Mouse (Mus musculus): ENCODE data around the gene Glipr1.
"Not testable (repeated sequence)": the region's sequence is repeated elsewhere in the genome, so short reads cannot be mapped to it uniquely, and the experiment has no call there.

The Glipr1 gene

GRCm38 (mm10) chr10:112002544-112003215 is at the start of gene Glipr1:
Gene Glipr1, minus strand, starts transcription at chr10:112002631.
- no peak for DNase-seq

GRCm38 (mm10) chr10:112051956-112052355 is 49.5 kb upstream of the Glipr1 start:
- not testable (repeated sequence) for DNase-seq

DNA sequence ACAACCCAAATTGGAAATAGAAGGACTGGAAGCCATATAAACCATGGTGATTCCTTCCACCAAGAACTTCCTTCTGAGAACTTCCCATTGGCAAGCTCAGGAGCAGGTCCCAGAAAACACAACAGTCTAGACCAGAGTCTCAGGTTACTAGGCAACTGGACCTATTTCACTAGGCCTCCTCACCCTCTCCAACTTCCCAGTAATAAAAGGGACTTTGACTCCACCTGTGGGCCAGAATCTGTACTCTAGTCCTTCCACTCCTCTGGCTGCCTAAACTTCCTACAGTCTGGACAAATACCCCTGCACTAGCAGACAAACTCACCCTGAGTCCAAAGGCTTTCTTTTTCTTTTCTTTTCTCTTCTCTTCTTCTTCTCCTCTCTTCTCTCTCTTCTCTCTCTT is 48.8 kb upstream of the Glipr1 start:
- DNase-seq, result no peak

GRCm38 (mm10) chr10:112044283-112044682 is 41.9 kb upstream of the Glipr1 start:
- not testable (repeated sequence) for DNase-seq

DNA sequence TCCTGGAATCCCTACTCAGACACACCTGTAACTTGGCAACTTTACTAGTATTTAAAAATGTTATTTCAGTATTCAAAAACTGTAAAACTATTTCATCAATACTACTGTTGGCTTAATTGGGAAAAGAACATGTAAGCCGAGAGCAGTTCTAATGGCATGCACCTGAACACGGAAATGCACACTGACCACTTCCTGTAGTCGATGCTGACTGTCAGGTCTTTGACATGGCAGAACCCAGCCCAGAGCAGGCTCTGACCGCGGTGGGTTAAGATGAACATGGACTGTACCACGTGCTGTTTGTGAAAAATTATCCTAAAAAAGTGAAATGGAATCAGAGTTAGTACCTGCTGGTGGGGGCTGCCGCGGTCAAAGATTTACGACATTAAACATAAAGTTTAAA is 41.1 kb upstream of the Glipr1 start:
- not testable (repeated sequence) for DNase-seq

GRCm38 (mm10) chr10:112028689-112029088 is 26.3 kb upstream of the Glipr1 start:
- not testable (repeated sequence) for DNase-seq

DNA sequence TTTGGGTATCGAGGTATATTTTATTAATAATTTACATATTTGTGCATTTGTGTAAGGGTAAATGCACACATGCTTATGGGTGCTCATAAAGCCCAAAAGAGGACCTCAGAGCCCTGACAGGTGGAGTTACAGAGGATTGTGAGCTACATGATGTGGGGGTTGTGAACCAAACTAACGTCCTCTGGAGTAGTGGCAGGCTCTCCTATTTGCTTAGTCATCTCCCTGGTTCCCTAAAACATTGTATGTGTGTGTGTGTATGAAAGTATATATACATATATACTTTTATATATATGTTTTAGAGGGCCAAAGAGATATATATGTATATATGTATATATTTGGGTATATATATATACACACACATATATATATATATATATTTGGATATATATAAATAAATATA is 21.2 kb upstream of the Glipr1 start:
- DNase-seq, result no peak

- not testable (repeated sequence) for DNase-seq
Measured at GRCm38 (mm10) chr10:112009511-112009910, 7.1 kb upstream of the Glipr1 start.

DNA sequence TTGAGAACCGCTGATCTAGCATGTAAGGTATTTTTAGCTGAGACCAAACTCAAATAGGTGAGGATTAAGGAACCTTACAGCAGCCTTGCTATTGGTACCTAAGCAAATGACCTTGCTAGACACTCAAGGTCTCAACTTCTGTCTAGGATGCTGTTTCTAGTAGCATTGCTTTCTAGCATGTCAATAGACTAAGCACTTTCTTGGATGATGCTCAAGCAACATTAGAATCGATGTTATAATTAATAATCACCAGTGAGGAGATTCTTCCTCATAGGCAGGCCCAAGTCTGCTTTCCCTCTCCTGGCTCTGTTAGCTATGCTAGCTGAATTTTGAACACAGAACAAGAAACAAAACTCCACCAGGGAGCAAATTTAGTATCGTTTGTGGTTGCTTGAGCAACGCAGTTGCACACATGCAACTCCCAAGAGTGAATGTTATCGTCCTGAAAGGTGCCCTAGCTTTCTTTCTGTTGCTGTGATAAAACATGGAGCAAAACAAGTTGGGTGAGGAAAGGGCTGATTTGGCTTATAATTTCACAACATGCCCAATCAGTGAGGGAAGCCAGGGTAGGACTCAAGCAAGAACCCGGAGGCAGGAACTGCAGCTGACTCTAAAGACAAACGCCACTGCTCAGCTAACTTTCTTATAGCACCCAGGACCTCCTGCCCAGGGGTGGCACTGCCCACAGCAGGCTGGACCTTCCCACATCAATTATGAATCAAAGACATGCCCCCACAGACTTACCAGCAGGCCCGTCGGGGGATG is 493 bp downstream of the Glipr1 start:
- no peak for DNase-seq

DNA sequence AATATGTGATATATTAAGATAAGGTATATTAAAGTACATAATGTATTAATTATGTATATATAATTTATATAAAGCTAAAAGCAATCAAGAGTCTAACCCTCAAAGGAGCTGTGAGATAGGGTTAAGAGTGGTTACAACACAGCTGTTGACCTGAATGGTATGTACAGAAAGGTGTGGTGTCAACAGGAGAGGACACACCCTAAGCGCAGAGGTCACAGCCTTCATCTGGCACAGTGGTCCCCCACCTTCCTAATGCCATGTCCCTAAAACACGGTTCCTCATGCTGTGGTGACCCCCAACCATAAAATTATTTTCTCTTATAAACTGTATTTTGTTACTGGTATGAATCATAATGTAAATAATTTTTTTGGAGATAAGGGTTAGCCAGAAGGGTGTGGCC is 1.1 kb downstream of the Glipr1 start:
- no peak for DNase-seq

DNA sequence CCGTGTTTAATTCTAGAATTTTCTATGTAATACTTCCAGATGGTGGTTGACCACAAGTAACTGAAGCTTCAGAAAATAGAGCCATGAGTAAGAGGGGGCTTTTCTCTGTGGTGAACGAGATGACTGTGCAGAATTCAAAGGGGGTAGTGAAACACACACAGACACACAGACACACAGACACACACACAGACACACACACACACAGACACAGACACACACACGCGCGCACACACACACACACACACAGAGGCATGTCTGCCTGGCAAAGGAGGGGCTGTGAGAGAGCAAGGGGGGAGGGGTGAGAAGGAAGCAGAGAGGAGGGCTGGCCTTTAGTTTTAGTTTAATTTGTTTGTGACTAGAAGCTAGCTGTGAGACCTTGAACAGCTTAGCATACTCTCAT is 1.9 kb downstream of the Glipr1 start:
- no peak for DNase-seq

GRCm38 (mm10) chr10:111999765-112000164 is 2.7 kb downstream of the Glipr1 start:
- no peak for DNase-seq

- DNase-seq, result no peak
Measured at GRCm38 (mm10) chr10:111997671-111998070, 4.8 kb downstream of the Glipr1 start.

DNA sequence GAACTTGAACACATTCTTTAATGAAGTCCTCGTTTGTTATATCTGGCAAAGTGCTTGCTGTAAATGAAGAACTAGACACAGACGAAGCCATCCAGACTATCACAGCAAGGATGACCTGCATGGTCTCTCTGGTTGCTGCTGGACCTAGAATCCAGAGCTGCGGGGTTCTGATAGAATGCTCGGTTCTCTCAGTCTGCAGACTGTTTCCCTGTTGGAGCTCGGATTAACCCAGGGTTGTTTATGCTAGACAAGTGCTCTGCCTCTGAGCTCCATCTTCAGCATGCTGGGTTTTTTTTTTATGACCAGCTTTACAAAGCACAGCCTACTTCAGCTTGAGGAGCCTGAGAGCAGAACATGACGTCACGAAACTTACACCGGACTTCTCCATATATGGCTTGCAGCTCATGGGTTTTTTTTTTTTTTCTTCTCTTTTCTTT is 5.5 kb downstream of the Glipr1 start:
- DNase-seq, result no peak

DNA sequence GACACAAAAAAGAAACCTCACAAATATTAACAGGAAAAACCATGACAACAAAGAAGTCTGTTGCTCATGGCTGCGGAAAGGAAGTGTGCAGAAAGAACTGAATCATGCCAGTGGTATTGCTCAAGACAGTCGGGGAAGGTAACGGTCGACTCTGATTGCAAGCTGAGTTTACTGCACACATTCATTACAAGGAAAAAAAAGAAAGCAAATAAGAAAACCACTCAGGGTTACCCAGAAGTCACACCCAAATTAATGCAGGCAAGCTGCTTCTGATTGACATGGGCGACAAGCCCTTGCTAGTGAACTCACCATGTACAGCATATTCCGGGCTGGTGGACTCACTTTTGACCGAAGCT is 5.9 kb downstream of the Glipr1 start:
- DNase-seq, result no peak

DNA sequence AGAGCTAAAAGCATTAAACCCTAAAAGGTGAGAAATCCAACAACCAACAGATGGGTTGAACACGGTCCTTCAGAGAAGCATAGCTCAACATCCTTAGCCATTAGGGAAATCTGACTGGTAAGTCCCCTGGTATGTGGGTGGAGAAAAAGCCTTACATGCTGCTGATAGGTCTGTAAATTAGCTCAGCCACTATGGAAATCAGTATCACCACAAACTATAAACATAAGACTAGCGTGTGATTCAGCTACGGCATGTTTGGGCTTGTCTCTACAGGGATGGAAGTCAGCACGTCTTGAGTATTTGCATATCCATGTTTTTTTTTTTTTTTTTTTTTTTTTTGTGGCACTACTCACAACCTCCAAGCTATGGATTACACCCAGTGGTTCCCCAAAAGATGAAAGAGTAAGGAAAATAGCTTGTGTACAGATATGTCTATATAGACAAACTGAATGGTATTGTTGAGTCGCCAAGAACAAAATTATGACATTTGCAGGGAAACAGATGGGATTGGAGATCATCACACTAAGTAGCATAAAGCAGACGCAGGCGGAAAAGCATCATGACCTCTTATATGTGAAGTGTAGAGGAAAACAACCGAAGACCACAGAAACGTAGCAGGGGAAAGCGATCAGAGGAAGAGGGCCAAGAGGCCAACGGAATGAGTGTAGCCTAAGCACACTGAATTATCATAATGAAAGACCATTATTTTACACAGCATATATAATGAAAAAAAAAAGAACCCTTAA is 6.5 kb downstream of the Glipr1 start:
- DNase-seq, result no peak

DNA sequence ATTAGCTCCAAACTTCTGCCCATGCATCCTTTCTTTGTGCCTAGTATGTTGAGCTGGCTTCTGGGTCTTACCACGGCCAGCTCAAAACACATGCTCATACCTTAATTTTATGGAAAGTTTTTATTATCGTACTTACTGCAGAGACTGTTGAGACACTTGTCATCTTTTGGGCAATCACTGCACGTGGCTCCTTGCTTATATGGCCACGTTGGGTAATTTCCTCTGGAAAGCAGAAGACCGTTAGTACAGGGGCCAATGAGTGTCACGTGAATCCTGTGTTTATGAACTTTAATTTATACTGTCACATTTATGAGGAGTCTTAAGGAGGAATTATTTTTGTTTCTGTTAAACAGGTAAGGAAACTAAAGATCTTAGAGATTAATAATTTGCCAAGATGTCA is 16.0 kb downstream of the Glipr1 start:
- no peak for DNase-seq

DNA sequence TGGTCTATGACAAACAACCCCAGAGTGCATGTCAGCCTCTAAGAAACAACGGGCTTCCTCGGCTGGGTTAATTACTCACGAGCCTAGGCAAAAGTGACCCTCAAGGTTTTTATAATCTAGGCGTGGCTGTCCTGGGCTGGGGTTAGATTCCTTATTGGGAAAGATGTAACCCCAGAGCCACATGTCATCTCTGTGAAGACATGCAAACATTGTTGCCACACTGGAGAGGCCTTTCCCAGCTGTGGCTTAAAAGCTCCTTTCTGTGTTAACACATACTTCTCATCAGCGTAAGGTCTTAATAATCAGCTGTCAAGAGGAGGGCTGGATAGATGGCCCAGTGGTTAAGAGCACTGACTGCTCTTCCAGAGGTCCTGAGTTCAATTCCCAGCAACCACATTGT is 19.4 kb downstream of the Glipr1 start:
- no peak for DNase-seq

DNA sequence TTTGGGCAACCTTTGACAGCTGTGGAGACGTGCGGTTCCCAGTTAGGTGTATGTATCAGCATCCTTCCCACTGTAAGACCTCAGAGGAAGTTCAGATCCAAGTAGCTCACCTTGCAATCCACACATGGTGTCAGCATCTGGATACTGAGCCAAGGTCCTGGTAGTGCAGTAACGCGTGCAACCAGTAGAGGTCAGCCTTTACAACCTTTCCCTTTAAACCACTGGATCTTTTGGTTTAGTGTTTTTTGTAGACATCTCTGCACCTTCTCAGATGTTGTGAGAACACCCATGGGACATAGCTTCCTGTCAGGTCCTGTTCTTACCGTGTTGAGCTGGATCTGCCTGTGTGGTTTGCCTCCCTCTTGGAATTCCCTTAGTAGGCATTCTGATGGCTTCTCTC is 24.8 kb downstream of the Glipr1 start:
- DNase-seq, result peak; percentile 20

- DNase-seq, result peak; percentile 92
Measured at GRCm38 (mm10) chr10:111972542-111973361, 29.7 kb downstream of the Glipr1 start, which contains the start of gene Krr1. Gene Krr1, plus strand, starts transcription at chr10:111972664.

- peak; percentile 29 for DNase-seq
Measured at GRCm38 (mm10) chr10:111971929-111972328, 30.5 kb downstream of the Glipr1 start.

DNA sequence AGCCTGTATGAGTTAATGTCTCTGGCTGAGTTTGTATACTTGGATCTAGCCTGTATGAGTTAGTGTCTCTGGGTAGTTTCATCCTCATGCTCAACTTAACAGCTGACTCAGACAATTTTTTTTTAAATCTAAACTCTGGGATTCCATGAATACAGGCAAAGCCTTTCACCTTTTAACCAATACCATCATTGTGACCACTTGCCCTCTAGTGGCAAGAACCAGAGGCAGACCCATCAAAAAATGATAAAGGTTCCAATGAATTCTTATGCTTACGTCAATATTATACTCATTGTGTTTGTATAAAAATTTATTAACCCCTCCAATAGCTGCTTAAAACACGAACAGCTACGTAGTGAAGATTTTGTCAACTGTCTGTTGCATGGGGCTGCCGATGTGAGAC is 36.0 kb downstream of the Glipr1 start:
- DNase-seq, result no peak

DNA sequence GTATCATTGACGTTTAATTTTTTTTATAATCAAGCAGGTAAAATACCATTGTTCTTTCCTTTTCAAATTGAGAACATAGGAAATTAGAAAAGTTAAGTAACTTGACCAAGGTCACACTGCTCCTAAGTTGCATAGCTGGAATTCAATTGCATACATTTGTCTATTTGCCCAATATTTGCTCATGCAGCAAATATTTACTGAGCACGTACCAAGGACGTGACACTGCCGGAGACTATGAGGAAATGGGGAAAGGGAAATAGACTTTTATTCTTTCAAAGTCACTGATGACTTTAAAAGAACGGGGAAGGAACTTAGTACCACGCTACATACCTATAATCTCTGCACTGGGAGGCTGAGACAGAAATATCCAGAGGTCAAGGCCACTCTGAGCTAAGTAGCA is 42.0 kb downstream of the Glipr1 start:
- no peak for DNase-seq
